Mouse (Mus musculus) frontal cortex, postnatal 10 days (tissue): ENCODE measurements around the gene Ahdc1.
"Not testable (repeated sequence)": the region's sequence is repeated elsewhere in the genome, so short reads cannot be mapped to it uniquely, and the experiment has no call there.

Experiments
- DNase-seq, 2 experiments: peaks; one replicate each; pipeline ENCODE4 v3.0.0; 2022; ENCODE audit warnings: low spot score in 2 of 2, mixed read lengths in 1 of 2

Ahdc1 gene

GRCm38 (mm10) chr4:133079416-133080113 lies 68.5 kb downstream of the Ahdc1 start:
- DNase-seq = no peak

GRCm38 (mm10) chr4:133080862-133081261 lies 69.8 kb downstream of the Ahdc1 start:
- DNase-seq = no peak

GRCm38 (mm10) chr4:133082216-133082773 lies 71.2 kb downstream of the Ahdc1 start:
- DNase-seq = no peak

GRCm38 (mm10) chr4:133083991-133084861 lies 73.2 kb downstream of the Ahdc1 start:
- DNase-seq = no peak

GRCm38 (mm10) chr4:133085011-133085782 lies 74.1 kb downstream of the Ahdc1 start:
- peak in 1 of 2 experiments; percentile 67 for DNase-seq

- DNase-seq = no peak
These were observed 74.8 kb downstream of the Ahdc1 start for GRCm38 (mm10) chr4:133085783-133086342.

GRCm38 (mm10) chr4:133087177-133087714 lies 76.2 kb downstream of the Ahdc1 start:
- DNase-seq = no peak

GRCm38 (mm10) chr4:133087835-133088234 lies 76.8 kb downstream of the Ahdc1 start:
- no peak for DNase-seq

- DNase-seq = peak in 1 of 2 experiments; percentile 14
These were observed 78.3 kb downstream of the Ahdc1 start for GRCm38 (mm10) chr4:133089319-133089718.

- peak in 1 of 2 experiments; percentile 14 for DNase-seq
These were observed 78.7 kb downstream of the Ahdc1 start for GRCm38 (mm10) chr4:133089802-133090201.

GRCm38 (mm10) chr4:133090276-133090719 lies 79.2 kb downstream of the Ahdc1 start:
- no peak for DNase-seq

GRCm38 (mm10) chr4:133090720-133091458 lies 79.8 kb downstream of the Ahdc1 start:
- DNase-seq = peak; percentile 67 to 78

- DNase-seq = peak in 1 of 2 experiments; percentile 8
These were observed 80.4 kb downstream of the Ahdc1 start for GRCm38 (mm10) chr4:133091459-133091785.

- DNase-seq = peak; percentile 43 to 56
These were observed 81.4 kb downstream of the Ahdc1 start for GRCm38 (mm10) chr4:133092453-133092901.

GRCm38 (mm10) chr4:133093056-133093455 lies 82.0 kb downstream of the Ahdc1 start:
- no peak for DNase-seq

- no peak for DNase-seq
These were observed 82.5 kb downstream of the Ahdc1 start for GRCm38 (mm10) chr4:133093481-133094033.

- DNase-seq = no peak
These were observed 83.2 kb downstream of the Ahdc1 start for GRCm38 (mm10) chr4:133094255-133094654.

GRCm38 (mm10) chr4:133094936-133095733 lies 84.1 kb downstream of the Ahdc1 start:
- peak; percentile 64 to 68 for DNase-seq

- not testable (repeated sequence) for DNase-seq
These were observed 84.6 kb downstream of the Ahdc1 start for GRCm38 (mm10) chr4:133095734-133096065.
